Mouse (Mus musculus): Measurements from ENCODE around the gene Samd3. TPM values are rescaled to one million over a fixed set of nuclear protein-coding genes. Genes with fewer than 3 reads are reported as not detected.

The Samd3 gene
- 0.66 and 1.4 TPM in 2 replicates for total RNA-seq (2014; rRNA removed)
- 0.23 and 1.1 TPM in 2 replicates for polyA plus RNA-seq (2015; fragmentation: Nextera tagmentation; extraction: Ambion mirVana)

DNA sequence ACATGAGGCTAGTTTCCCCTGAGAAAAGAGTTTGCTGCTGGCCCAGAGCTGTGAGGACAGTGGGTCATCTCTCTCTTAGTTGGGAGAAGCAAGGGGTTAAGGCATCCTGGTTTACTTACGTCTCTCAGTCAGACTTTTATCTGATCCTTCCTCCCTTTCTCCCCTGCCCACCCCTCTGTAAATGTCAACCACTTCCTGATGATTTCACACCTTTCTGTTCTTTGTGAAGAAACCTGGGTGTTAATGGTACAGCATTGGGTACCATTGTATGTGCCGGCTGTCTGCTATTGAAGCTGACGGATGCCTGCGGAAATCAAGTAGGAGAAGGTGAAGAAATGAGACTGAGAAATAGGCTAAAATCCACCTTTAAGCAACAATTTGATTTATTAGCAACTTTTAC, at the start of gene Samd3:
TSS of gene Samd3 (plus strand) at position 220 of the 400 bp plus-strand sequence.
- Histone ChIP-seq H3K9me3 (ENCODE audit: low read length) (no peaks in the 10 kb centered on the region), H3K36me3 (ENCODE audit: insufficient read depth, low read length) (no peaks in the 10 kb centered on the region), H3K4me2 (ENCODE audit: low read depth, low read length, poor library complexity, severe bottlenecking) (no peak within 1 kb of the TSS), H3K27me3 (ENCODE audit: insufficient read depth, low read length) (no peaks in the 10 kb centered on the region), H3K4me1 (ENCODE audit: insufficient read depth, low read length) (no peaks in the 10 kb centered on the region), H3K9ac (replicated peaks; ENCODE audit: low read length, poor library complexity, severe bottlenecking) (no peak within 1 kb of the TSS), H3K4me3 (ENCODE audit: low read depth, low read length) (no peak within 1 kb of the TSS), H3K27ac (ENCODE audit: low read depth, low read length) (no peak within 1 kb of the TSS)
- no peak for ATAC-seq (ENCODE audit: low FRiP score)
- WGBS, result 81% methylated on average over 4 of the region's 4 CpGs
- no peak for DNase-seq (ENCODE audit: low spot score)
- TF ChIP-seq CTCF (IDR thresholded peaks at IDR 0.05), result no peak

DNA sequence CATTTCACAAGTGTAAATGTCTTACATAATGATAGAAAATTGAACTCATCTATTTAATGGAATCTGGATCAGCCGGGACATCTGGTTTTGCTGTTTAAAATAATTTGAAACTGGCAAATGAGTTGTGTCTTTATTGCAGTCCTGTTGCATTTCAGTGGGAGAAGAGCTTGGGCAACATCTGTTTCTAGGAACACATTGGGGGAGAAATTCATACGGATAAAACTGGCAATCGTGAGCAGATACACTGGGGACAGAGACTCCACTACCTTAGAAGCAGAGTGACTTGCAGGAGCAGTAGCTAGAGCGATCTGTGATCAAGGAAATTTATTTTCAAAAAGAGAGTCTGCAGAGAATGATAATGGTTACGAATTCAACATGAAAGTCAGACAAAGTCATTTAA, 44.2 kb upstream of the Samd3 start:
- Histone ChIP-seq H3K27me3 (ENCODE audit: insufficient read depth, low read length) (no peaks in the 10 kb centered on the region), H3K9ac (replicated peaks; ENCODE audit: low read length, poor library complexity, severe bottlenecking) (no peak overlapping the region), H3K4me3 (ENCODE audit: low read depth, low read length) (no peak overlapping the region), H3K4me2 (ENCODE audit: low read depth, low read length, poor library complexity, severe bottlenecking) (no peak overlapping the region), H3K36me3 (ENCODE audit: insufficient read depth, low read length) (no peaks in the 10 kb centered on the region), H3K27ac (ENCODE audit: low read depth, low read length) (no peak overlapping the region), H3K9me3 (ENCODE audit: low read length) (no peaks in the 10 kb centered on the region), H3K4me1 (ENCODE audit: insufficient read depth, low read length) (no peaks in the 10 kb centered on the region)
- ATAC-seq (ENCODE audit: low FRiP score), result no peak
- WGBS, result 89% methylated on average over 5 of the region's 5 CpGs
- no peak for TF ChIP-seq CTCF (IDR thresholded peaks at IDR 0.05)
- no peak for DNase-seq (ENCODE audit: low spot score)

DNA sequence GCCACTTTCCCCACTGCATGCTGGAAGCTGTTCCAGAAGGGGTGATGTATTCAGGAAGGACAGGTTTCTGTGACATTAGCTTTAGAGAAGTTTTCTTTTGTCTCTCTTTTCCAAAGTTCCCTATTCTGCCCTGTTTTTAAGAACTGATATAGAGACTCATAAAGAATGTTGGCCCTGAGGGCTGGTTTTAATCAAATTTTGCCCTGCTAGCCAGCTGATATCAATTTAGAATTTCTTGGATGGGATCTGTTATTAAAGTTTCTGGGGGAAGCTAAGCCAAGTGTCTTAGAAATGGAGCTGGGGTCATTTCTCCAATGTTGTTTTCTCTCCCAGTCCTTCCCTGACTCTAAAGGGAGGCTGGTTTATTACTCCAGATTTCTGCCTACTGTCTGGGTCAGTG, 38.7 kb upstream of the Samd3 start:
- DNase-seq (ENCODE audit: low spot score) (no peak), ATAC-seq (ENCODE audit: low FRiP score) (no peak)
- no peaks in the 10 kb centered on the region for H3K36me3 ChIP-seq (ENCODE audit: insufficient read depth, low read length)
- H3K9me3 ChIP-seq (ENCODE audit: low read length), result no peaks in the 10 kb centered on the region
- H3K27me3 ChIP-seq (ENCODE audit: insufficient read depth, low read length), result no peaks in the 10 kb centered on the region
- H3K27ac ChIP-seq (ENCODE audit: low read depth, low read length), result no peak overlapping the region
- H3K4me1 ChIP-seq (ENCODE audit: insufficient read depth, low read length), result no peaks in the 10 kb centered on the region
- no peak overlapping the region for H3K4me3 ChIP-seq (ENCODE audit: low read depth, low read length)
- no peak overlapping the region for H3K4me2 ChIP-seq (ENCODE audit: low read depth, low read length, poor library complexity, severe bottlenecking)
- no peak overlapping the region for H3K9ac ChIP-seq (replicated peaks; ENCODE audit: low read length, poor library complexity, severe bottlenecking)
- TF ChIP-seq CTCF (IDR thresholded peaks at IDR 0.05), result no peak

DNA sequence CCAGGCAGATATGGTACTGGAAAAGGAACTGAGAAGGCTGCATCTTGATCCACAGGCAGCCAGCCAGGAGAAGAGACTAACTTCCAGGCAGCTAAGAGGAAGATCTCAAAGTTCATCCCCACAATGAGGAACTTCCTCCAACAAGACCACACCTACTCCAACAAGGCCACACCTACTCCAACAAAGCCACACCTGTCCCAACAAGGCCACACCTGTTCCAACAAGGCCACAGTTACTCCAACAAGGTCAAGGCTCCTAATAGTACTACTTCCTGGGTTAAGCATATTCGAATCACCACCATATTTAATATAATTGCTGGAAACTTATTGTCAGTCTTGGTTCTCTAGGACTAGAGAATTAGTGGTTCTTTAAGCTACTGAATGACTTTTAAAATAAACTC, 34.6 kb upstream of the Samd3 start:
- Histone ChIP-seq H3K4me3 (ENCODE audit: low read depth, low read length) (no peak overlapping the region), H3K27me3 (ENCODE audit: insufficient read depth, low read length) (no peaks in the 10 kb centered on the region), H3K4me1 (ENCODE audit: insufficient read depth, low read length) (no peaks in the 10 kb centered on the region), H3K36me3 (ENCODE audit: insufficient read depth, low read length) (no peaks in the 10 kb centered on the region), H3K9me3 (ENCODE audit: low read length) (no peaks in the 10 kb centered on the region), H3K27ac (ENCODE audit: low read depth, low read length) (no peak overlapping the region), H3K9ac (replicated peaks; ENCODE audit: low read length, poor library complexity, severe bottlenecking) (no peak overlapping the region), H3K4me2 (ENCODE audit: low read depth, low read length, poor library complexity, severe bottlenecking) (no peak overlapping the region)
- TF ChIP-seq CTCF (IDR thresholded peaks at IDR 0.05), result no peak
- WGBS, result 89% methylated on average over 1 of the region's 1 CpGs
- DNase-seq (ENCODE audit: low spot score), result no peak
- ATAC-seq (ENCODE audit: low FRiP score), result no peak

DNA sequence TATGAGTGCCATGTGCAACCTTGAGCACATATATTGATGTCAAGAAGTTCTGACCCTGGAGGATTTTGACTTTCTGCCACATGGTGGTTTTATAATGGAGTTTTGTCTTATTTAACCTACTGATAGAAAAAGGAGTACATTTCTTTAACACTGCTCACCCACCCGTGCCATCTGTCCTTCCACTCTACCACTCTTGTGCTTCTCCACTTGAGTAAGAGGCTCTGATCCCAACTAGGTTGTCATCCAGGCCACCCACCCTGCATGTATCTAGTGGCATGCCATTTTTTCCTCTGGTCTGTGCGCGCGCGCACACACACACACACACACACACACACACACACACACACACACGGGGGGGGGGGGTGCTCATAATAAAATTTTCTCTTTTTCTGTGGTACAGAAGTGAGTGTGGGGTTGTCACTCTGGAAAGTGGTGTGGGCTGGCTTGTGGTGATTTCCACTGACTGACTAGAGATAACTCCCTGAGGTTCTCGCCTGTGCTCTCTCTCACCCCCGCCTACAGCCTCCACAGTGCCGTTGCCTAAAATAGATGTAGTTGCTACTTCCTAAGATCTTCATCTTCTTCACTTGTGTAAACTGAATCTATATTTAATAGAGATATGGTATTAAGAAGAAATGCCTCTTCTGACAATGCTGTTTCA, 26.7 kb upstream of the Samd3 start:
- Histone ChIP-seq H3K9me3 (ENCODE audit: low read length) (no peaks in the 10 kb centered on the region), H3K4me2 (ENCODE audit: low read depth, low read length, poor library complexity, severe bottlenecking) (no peak overlapping the region), H3K36me3 (ENCODE audit: insufficient read depth, low read length) (no peaks in the 10 kb centered on the region), H3K4me3 (ENCODE audit: low read depth, low read length) (no peak overlapping the region), H3K4me1 (ENCODE audit: insufficient read depth, low read length) (no peaks in the 10 kb centered on the region), H3K27ac (ENCODE audit: low read depth, low read length) (no peak overlapping the region), H3K9ac (replicated peaks; ENCODE audit: low read length, poor library complexity, severe bottlenecking) (no peak overlapping the region), H3K27me3 (ENCODE audit: insufficient read depth, low read length) (no peaks in the 10 kb centered on the region)
- no peak for TF ChIP-seq CTCF (IDR thresholded peaks at IDR 0.05)
- no peak for ATAC-seq (ENCODE audit: low FRiP score)
- 91% methylated on average over 9 of the region's 9 CpGs for WGBS
- DNase-seq (ENCODE audit: low spot score), result no peak

DNA sequence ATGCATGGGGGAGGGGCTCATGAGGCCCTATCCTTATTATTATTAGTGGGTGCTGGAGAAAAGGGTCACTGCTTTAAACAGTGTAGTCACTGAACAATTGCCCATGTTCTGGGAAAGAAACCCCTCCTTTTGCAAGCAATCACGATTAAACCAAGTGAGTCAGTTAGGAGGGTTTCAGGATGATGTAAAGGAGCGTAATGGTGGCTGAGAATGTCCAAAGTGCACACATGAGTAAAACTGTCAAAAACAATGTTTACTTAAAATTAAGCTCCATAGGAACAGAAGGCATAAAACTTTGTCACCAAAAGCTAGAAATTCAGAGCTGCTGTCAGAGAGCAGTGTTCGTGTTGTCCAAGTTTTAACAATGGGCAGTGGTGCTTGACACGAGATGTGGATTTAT, 8.8 kb upstream of the Samd3 start:
- Histone ChIP-seq H3K36me3 (ENCODE audit: insufficient read depth, low read length) (no peaks in the 10 kb centered on the region), H3K9ac (replicated peaks; ENCODE audit: low read length, poor library complexity, severe bottlenecking) (no peak overlapping the region), H3K4me2 (ENCODE audit: low read depth, low read length, poor library complexity, severe bottlenecking) (no peak overlapping the region), H3K4me1 (ENCODE audit: insufficient read depth, low read length) (no peaks in the 10 kb centered on the region), H3K27me3 (ENCODE audit: insufficient read depth, low read length) (no peaks in the 10 kb centered on the region), H3K27ac (ENCODE audit: low read depth, low read length) (no peak overlapping the region), H3K4me3 (ENCODE audit: low read depth, low read length) (no peak overlapping the region), H3K9me3 (ENCODE audit: low read length) (no peaks in the 10 kb centered on the region)
- no peak for TF ChIP-seq CTCF (IDR thresholded peaks at IDR 0.05)
- ATAC-seq (ENCODE audit: low FRiP score), result no peak
- no peak for DNase-seq (ENCODE audit: low spot score)
- WGBS, result 87% methylated on average over 4 of the region's 4 CpGs

Measured in midbrain, postnatal 0 days (tissue).